Mouse (Mus musculus): Measurements from ENCODE around the gene Metap2. TPM values are rescaled to one million over a fixed set of nuclear protein-coding genes. Genes with fewer than 3 reads are reported as not detected.
"Not testable (repeated sequence)": the region's sequence is repeated elsewhere in the genome, so short reads cannot be mapped to it uniquely, and the experiment has no call there.

Gene Metap2
- total RNA-seq, 2 experiments from 2014 or later: 111 to 126 TPM

DNA sequence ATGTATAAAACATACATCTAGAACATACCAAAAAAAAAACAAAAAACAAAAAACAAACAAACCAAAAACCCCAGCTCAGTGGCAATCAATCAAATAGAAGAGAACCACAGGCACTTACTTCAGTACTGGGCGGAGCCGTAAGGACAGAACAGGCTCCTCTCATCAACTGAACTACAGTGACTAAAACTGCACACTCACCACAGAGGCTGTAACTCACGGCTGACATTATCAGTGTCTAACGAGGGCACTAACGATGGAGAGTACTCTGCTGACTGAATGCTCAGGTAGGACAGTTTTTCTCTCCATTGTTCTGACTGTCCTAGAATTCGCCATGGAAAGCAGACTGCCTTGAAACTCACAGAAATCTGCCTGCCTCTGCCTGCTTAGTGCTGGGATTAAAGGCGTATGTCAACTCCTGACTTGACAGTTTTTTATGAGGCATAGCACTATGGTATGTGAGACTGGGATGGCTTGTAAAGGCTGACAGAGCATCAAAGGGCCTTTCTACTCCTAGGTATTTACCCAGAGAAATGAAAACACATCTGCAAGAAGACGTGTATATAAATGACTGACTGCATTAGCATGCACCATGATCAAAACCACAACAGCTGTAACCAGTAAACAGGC, 14.0 kb downstream of the Metap2 start:
- Histone ChIP-seq H3K4me3 (no peak overlapping the region), H3K27ac (no peak overlapping the region)
- no peak for TF ChIP-seq CTCF (IDR thresholded peaks at IDR 0.05)
- intact Hi-C loops (cut with DNase I): no loop called here
- no peak for DNase-seq (ENCODE audit: extremely low spot score in 1 of 2, low spot score in 2 of 2)

DNA sequence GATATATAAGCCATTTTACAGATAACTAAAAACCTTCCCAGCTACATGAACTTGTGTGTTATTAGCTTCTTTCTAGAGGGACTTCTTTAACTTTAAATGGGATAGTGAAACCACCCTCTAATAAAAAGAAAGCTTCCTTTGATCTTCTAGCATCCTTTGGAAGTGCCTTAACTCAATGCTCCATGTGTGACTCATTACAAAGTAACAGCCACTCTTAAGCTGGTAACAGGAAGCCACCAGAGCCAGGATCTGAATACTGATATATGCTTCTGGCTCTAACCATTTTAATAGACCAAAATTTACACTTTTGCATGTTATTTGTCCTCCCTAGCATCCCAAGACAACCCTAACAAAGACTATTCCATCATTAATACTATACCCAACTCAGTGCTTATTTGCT, 15.0 kb downstream of the Metap2 start:
- Histone ChIP-seq H3K27ac (no peak overlapping the region), H3K4me3 (no peak overlapping the region)
- TF ChIP-seq CTCF (IDR thresholded peaks at IDR 0.05): no peak
- DNase-seq (ENCODE audit: extremely low spot score in 1 of 2, low spot score in 2 of 2): no peak
- intact Hi-C loops (cut with DNase I): no loop called here

- no peak for DNase-seq (ENCODE audit: extremely low spot score in 1 of 2, low spot score in 2 of 2)
- no peak overlapping the region for H3K4me3 ChIP-seq
- intact Hi-C loops (cut with DNase I): no loop called here
- no peak for TF ChIP-seq CTCF (IDR thresholded peaks at IDR 0.05)
- H3K27ac ChIP-seq: no peak overlapping the region
Observed at GRCm38 (mm10) chr10:93878732-93879131, 18.2 kb downstream of the Metap2 start.

GRCm38 (mm10) chr10:93876772-93877171, 20.1 kb downstream of the Metap2 start:
- Histone ChIP-seq H3K27ac (no peak overlapping the region), H3K4me3 (no peak overlapping the region)
- intact Hi-C loops (cut with DNase I): no loop called here
- no peak for DNase-seq (ENCODE audit: extremely low spot score in 1 of 2, low spot score in 2 of 2)
- TF ChIP-seq CTCF (IDR thresholded peaks at IDR 0.05): no peak

GRCm38 (mm10) chr10:93868886-93869285, 28.0 kb downstream of the Metap2 start:
- no peak for TF ChIP-seq CTCF (IDR thresholded peaks at IDR 0.05)
- intact Hi-C loops (cut with DNase I): loop anchor here (5.0 kb wide), 1 partner anchor 103 kb away; no protein-coding TSS in a partner anchor
- no peak for DNase-seq (ENCODE audit: extremely low spot score in 1 of 2, low spot score in 2 of 2)
- Histone ChIP-seq H3K27ac (no peak overlapping the region), H3K4me3 (no peak overlapping the region)

- Histone ChIP-seq H3K4me3 (no peak overlapping the region), H3K27ac (no peak overlapping the region)
- intact Hi-C loops (cut with DNase I): loop anchor here (5.0 kb wide), 1 partner anchor 104 kb away; no protein-coding TSS in a partner anchor
- no peak for TF ChIP-seq CTCF (IDR thresholded peaks at IDR 0.05)
- DNase-seq (ENCODE audit: extremely low spot score in 1 of 2, low spot score in 2 of 2): no peak
Observed at GRCm38 (mm10) chr10:93868401-93868800, 28.5 kb downstream of the Metap2 start.

- intact Hi-C loops (cut with DNase I): no loop called here
- TF ChIP-seq CTCF (IDR thresholded peaks at IDR 0.05): no peak
- H3K4me3 ChIP-seq: no peak overlapping the region
- no peak overlapping the region for H3K27ac ChIP-seq
- no peak for DNase-seq (ENCODE audit: extremely low spot score in 1 of 2, low spot score in 2 of 2)
Observed at GRCm38 (mm10) chr10:93856095-93856494, 40.8 kb downstream of the Metap2 start.

DNA sequence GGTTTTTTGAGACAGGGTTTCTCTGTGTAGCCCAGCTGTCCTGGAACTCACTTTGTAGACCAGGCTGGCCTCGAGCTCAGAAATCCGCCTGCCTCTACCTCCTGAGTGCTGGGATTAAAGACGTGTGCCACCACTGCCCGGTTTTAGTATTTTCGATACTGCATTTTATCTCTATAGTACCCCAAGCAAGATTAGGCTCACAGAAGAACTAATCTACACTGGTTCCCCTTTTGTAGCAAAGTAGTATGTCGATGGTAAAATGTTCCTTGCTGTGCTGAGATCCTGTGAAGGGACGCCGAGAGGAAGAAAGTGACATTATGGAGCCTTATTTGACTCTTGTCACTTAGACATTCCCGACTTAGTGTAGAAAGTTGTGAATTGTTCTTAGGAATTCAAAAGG, 41.8 kb downstream of the Metap2 start:
- no peak overlapping the region for H3K27ac ChIP-seq
- intact Hi-C loops (cut with DNase I): no loop called here
- no peak for TF ChIP-seq CTCF (IDR thresholded peaks at IDR 0.05)
- no peak for DNase-seq (ENCODE audit: extremely low spot score in 1 of 2, low spot score in 2 of 2)
- no peak overlapping the region for H3K4me3 ChIP-seq

DNA sequence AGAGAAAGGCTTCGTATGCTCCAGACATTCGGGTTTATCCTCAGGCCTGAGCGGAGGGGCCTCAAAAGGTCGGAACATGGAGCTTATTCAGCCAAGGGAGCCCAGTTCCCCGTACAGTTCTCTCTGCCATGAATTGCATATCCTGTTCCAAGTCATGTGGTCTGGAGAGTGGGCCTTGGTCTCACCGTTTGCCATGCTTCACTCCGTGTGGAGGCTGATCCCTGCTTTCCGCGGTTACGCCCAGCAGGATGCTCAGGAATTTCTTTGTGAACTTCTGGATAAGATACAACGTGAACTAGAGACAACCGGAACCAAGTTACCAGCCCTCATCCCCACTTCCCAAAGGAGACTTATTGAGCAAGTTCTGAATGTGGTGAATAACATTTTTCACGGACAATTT, 50.2 kb downstream of the Metap2 start:
- intact Hi-C loops (cut with DNase I): no loop called here
- DNase-seq (ENCODE audit: extremely low spot score in 1 of 2, low spot score in 2 of 2): no peak
- no peak for TF ChIP-seq CTCF (IDR thresholded peaks at IDR 0.05)

GRCm38 (mm10) chr10:93835115-93835514, 61.8 kb downstream of the Metap2 start:
- DNase-seq (ENCODE audit: extremely low spot score in 1 of 2, low spot score in 2 of 2); H3K27ac ChIP-seq; intact Hi-C loops (cut with DNase I); H3K4me3 ChIP-seq: not testable (repeated sequence)

More for the DNA sequence above, 50.2 kb downstream of the Metap2 start:
- no peak overlapping the region for H3K27ac ChIP-seq
- no peak overlapping the region for H3K4me3 ChIP-seq

DNA sequence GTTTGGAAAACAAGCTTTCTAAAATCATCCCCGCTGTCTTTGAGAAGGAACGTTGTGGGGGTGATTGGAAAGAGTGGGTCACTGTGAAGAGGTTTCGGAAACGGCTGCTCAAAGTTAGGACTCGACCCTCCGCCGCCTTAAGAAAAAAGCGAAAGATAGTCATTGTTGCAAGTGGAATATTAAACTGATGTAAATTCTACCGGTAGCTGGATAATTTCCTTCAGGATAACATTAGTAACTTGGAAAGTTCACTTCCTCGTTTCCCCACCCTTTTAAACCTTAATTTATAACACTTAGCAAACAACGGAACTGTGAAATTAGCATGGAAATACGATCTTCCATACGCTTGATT, 62.5 kb downstream of the Metap2 start:
- no peak for DNase-seq (ENCODE audit: extremely low spot score in 1 of 2, low spot score in 2 of 2)
- TF ChIP-seq CTCF (IDR thresholded peaks at IDR 0.05): no peak
- intact Hi-C loops (cut with DNase I): no loop called here
- H3K27ac ChIP-seq: no peak overlapping the region
- H3K4me3 ChIP-seq: peak overlapping the region; percentile 32

GRCm38 (mm10) chr10:93833699-93834393, 63.0 kb downstream of the Metap2 start:
- intact Hi-C loops (cut with DNase I): no loop called here
- Histone ChIP-seq H3K27ac (no peak overlapping the region), H3K4me3 (peak overlapping the region; percentile 32)
- no peak for DNase-seq (ENCODE audit: extremely low spot score in 1 of 2, low spot score in 2 of 2)
- TF ChIP-seq CTCF (IDR thresholded peaks at IDR 0.05): no peak; the same call in 1 of the 2 replicates

- no peak for TF ChIP-seq CTCF (IDR thresholded peaks at IDR 0.05)
- Histone ChIP-seq H3K27ac (no peak overlapping the region), H3K4me3 (peak overlapping the region; percentile 32)
- DNase-seq (ENCODE audit: extremely low spot score in 1 of 2, low spot score in 2 of 2): no peak
- intact Hi-C loops (cut with DNase I): no loop called here
Observed at GRCm38 (mm10) chr10:93833370-93833698, 63.6 kb downstream of the Metap2 start.

All from left cerebral cortex, adult 2 months (tissue).